Mouse (Mus musculus): Measurements from ENCODE around the gene Dbi. TPM values are rescaled to one million over a fixed set of nuclear protein-coding genes. Genes with fewer than 3 reads are reported as not detected.
A peak's percentile ranks its signal among the peaks of the same experiment; 100 is the strongest.
"Not testable (repeated sequence)": the region's sequence is repeated elsewhere in the genome, so short reads cannot be mapped to it uniquely, and the experiment has no call there.

Gene Dbi
- polyA plus RNA-seq, 1 experiment: 418 TPM

DNA sequence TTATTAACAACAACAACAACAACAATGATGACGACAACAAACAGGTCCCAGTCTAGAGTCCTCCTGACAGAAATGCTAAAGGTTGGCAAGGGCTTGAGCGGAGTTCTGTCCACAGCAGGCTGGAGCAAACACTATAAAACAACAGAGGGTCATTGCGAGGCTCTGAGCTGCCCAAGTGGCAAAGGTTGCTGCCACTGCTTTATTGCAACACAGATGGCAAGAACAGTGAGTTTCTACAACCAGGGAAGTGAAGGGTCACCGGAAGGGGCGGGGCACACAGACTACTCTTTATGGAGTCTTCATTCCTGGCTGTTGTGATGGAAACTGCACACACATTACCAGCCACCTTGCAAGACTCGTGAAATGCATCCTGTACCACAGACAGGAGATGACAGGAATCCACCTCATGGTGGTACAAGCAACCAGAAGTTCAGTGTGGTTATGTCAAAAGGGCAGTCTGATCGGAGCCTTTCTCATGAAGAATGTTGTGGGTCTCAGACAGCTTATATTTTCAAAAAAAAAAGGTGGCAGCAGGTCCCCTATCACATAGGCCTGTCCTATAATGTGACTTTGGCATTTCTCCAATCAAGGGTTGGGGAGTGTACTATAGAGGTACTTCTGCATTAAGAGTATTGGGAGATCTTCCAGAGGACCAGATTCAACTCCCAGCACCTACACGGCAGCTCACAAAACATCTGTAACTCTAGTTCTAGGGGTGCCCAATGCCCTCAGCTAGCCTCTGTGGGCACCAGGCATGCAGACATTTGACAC, 20.2 kb downstream of the Dbi start:
- H3K4me3 ChIP-seq (ENCODE audit: insufficient read depth, poor library complexity, severe bottlenecking): no peak overlapping the region
- H3K79me3 ChIP-seq (ENCODE audit: low read depth): no peaks in the 10 kb centered on the region
- H3ac ChIP-seq (ENCODE audit: control insufficient read depth, insufficient read length, low read depth): no peak overlapping the region
- TF ChIP-seq USF1 (IDR thresholded peaks at IDR 0.05; ENCODE audit: low read depth) (no peak), MAX (IDR thresholded peaks at IDR 0.05) (no peak), FOSL1 (IDR thresholded peaks at IDR 0.05; ENCODE audit: insufficient read depth, low read length, poor library complexity, severe bottlenecking) (no peak), CTCF (IDR thresholded peaks at IDR 0.05; ENCODE audit: control insufficient read depth, insufficient read depth, insufficient read length) (no peak), CEBPB (IDR thresholded peaks at IDR 0.05; ENCODE audit: low read depth) (no peak), MYOG (IDR thresholded peaks at IDR 0.05; ENCODE audit: control insufficient read depth, extremely low read depth, insufficient read length) (no peak), MYOD1 (IDR thresholded peaks at IDR 0.05; ENCODE audit: control insufficient read depth, insufficient read length, low read depth) (no peak)
- no peaks in the 10 kb centered on the region for H3K27me3 ChIP-seq (ENCODE audit: control insufficient read depth, insufficient read depth, insufficient read length)
- H3K79me2 ChIP-seq (ENCODE audit: control insufficient read depth, insufficient read depth): no peaks in the 10 kb centered on the region
- no peaks in the 10 kb centered on the region for H3K36me3 ChIP-seq (ENCODE audit: control insufficient read depth, insufficient read depth)

GRCm38 (mm10) chr1:120099483-120099882, 21.4 kb downstream of the Dbi start:
- Histone ChIP-seq H3K4me3 (ENCODE audit: insufficient read depth, poor library complexity, severe bottlenecking) (no peak overlapping the region), H3K36me3 (ENCODE audit: control insufficient read depth, insufficient read depth) (no peaks in the 10 kb centered on the region), H3K27me3 (ENCODE audit: control insufficient read depth, insufficient read depth, insufficient read length) (no peaks in the 10 kb centered on the region), H3ac (ENCODE audit: control insufficient read depth, insufficient read length, low read depth) (no peak overlapping the region), H3K79me3 (ENCODE audit: low read depth) (no peaks in the 10 kb centered on the region), H3K79me2 (ENCODE audit: control insufficient read depth, insufficient read depth) (no peaks in the 10 kb centered on the region)
- TF ChIP-seq CEBPB (IDR thresholded peaks at IDR 0.05; ENCODE audit: low read depth): no peak
- no peak for TF ChIP-seq CTCF (IDR thresholded peaks at IDR 0.05; ENCODE audit: control insufficient read depth, insufficient read depth, insufficient read length)
- no peak for TF ChIP-seq MAX (IDR thresholded peaks at IDR 0.05)
- no peak for TF ChIP-seq MYOD1 (IDR thresholded peaks at IDR 0.05; ENCODE audit: control insufficient read depth, insufficient read length, low read depth)

DNA sequence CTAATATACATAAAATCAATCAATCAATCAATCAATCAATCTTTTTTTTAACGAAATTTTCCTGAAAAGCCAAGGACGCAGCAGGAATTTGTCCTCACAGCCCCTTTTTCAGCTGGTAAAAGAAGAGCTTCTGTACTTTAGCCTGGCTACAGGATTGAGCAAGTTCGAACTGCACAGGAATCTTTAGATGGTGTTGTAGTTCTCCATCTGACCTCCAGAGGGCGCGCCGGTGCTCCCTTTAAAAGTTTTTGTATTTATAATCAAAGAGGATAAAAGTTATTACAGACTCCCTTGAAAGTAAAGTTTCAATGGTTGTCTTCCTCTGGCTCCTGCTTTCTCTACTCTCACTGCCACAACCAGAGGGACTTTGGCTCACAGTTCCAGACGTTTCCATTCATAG, 22.6 kb downstream of the Dbi start:
- Histone ChIP-seq H3K4me3 (ENCODE audit: insufficient read depth, poor library complexity, severe bottlenecking) (no peak overlapping the region), H3K27me3 (ENCODE audit: control insufficient read depth, insufficient read depth, insufficient read length) (no peaks in the 10 kb centered on the region), H3ac (ENCODE audit: control insufficient read depth, insufficient read length, low read depth) (no peak overlapping the region), H3K79me2 (ENCODE audit: control insufficient read depth, insufficient read depth) (no peaks in the 10 kb centered on the region), H3K79me3 (ENCODE audit: low read depth) (no peaks in the 10 kb centered on the region), H3K36me3 (ENCODE audit: control insufficient read depth, insufficient read depth) (no peaks in the 10 kb centered on the region)
- no peak for TF ChIP-seq FOSL1 (IDR thresholded peaks at IDR 0.05; ENCODE audit: insufficient read depth, low read length, poor library complexity, severe bottlenecking)
- no peak for TF ChIP-seq MYOG (IDR thresholded peaks at IDR 0.05; ENCODE audit: control insufficient read depth, extremely low read depth, insufficient read length)
- TF ChIP-seq CTCF (IDR thresholded peaks at IDR 0.05; ENCODE audit: control insufficient read depth, insufficient read depth, insufficient read length): no peak
- no peak for TF ChIP-seq MYOD1 (IDR thresholded peaks at IDR 0.05; ENCODE audit: control insufficient read depth, insufficient read length, low read depth)
- TF ChIP-seq MAX (IDR thresholded peaks at IDR 0.05): no peak
- TF ChIP-seq CEBPB (IDR thresholded peaks at IDR 0.05; ENCODE audit: low read depth): no peak
- TF ChIP-seq USF1 (IDR thresholded peaks at IDR 0.05; ENCODE audit: low read depth): no peak

- TF ChIP-seq MAX (IDR thresholded peaks at IDR 0.05): no peak
- no peak for TF ChIP-seq FOSL1 (IDR thresholded peaks at IDR 0.05; ENCODE audit: insufficient read depth, low read length, poor library complexity, severe bottlenecking)
- TF ChIP-seq MYOG (IDR thresholded peaks at IDR 0.05; ENCODE audit: control insufficient read depth, extremely low read depth, insufficient read length): no peak
- no peak for TF ChIP-seq MYOD1 (IDR thresholded peaks at IDR 0.05; ENCODE audit: control insufficient read depth, insufficient read length, low read depth)
- no peak for TF ChIP-seq CEBPB (IDR thresholded peaks at IDR 0.05; ENCODE audit: low read depth)
- TF ChIP-seq USF1 (IDR thresholded peaks at IDR 0.05; ENCODE audit: low read depth): no peak
- no peak for TF ChIP-seq CTCF (IDR thresholded peaks at IDR 0.05; ENCODE audit: control insufficient read depth, insufficient read depth, insufficient read length)
These were observed 26.0 kb downstream of the Dbi start for GRCm38 (mm10) chr1:120094920-120095319.

DNA sequence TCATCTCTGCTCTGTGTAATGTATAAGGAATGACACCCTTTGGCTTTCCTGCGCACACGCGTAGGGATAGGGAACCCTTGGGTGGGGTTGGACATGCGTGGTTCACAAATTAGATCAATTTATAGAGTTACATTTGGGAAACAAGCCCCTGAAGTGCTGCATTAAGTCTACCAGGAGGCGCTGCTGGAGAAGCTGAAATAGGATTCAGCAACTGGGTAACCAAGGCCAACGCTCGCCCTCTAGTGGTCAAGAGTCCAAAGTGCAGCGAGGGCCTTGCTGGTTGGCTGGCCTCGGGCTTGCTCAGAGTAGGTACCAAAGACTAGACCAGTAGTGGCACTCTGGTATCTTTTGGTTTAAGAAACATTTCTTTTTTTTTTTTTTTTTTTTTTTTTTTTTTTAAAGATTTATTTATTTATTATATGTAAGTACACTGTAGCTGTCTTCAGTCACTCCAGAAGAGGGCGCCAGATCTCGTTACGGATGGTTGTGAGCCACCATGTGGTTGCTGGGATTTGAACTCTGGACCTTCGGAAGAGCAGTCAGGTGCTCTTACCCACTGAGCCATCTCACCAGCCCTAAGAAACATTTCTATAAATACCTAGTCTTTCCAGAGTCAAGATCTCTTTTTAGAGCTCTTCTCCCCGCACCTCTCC, 27.3 kb downstream of the Dbi start:
- H3K27me3 ChIP-seq (ENCODE audit: control insufficient read depth, insufficient read depth, insufficient read length); H3K79me2 ChIP-seq (ENCODE audit: control insufficient read depth, insufficient read depth); H3K36me3 ChIP-seq (ENCODE audit: control insufficient read depth, insufficient read depth); H3ac ChIP-seq (ENCODE audit: control insufficient read depth, insufficient read length, low read depth); H3K4me3 ChIP-seq (ENCODE audit: insufficient read depth, poor library complexity, severe bottlenecking); H3K79me3 ChIP-seq (ENCODE audit: low read depth): not testable (repeated sequence)
- peak; percentile 80 for TF ChIP-seq CTCF (IDR thresholded peaks at IDR 0.05; ENCODE audit: control insufficient read depth, insufficient read depth, insufficient read length)

More at GRCm38 (mm10) chr1:120094920-120095319, 26.0 kb downstream of the Dbi start:
- Histone ChIP-seq H3K4me3 (ENCODE audit: insufficient read depth, poor library complexity, severe bottlenecking) (no peak overlapping the region), H3K36me3 (ENCODE audit: control insufficient read depth, insufficient read depth) (no peaks in the 10 kb centered on the region), H3K79me2 (ENCODE audit: control insufficient read depth, insufficient read depth) (no peaks in the 10 kb centered on the region), H3K79me3 (ENCODE audit: low read depth) (no peaks in the 10 kb centered on the region), H3ac (ENCODE audit: control insufficient read depth, insufficient read length, low read depth) (no peak overlapping the region), H3K27me3 (ENCODE audit: control insufficient read depth, insufficient read depth, insufficient read length) (no peaks in the 10 kb centered on the region)

Data from C2C12 (cell line).